Mouse (Mus musculus) hematopoietic stem cell, adult 5-6 weeks (primary cell): ENCODE measurements at regions not wholly inside any gene's neighbourhood (a gene's known extent, or its start where the extent isn't known, plus 50 kb on each side); places are given as distances from the start of the nearest gene placed in this dataset.
A peak's percentile ranks its signal among the peaks of the same experiment; 100 is the strongest.

Source experiments
- ATAC-seq, 2 experiments: fragments of 125-278 bp in 1 of 2; replicated peaks in 1 of 2; 2 replicates each; pipeline ENCODE4 v1.8.0; 2016 to 2017; ENCODE audit warnings: inconsistent platforms in 2 of 2, mild to moderate bottlenecking in 2 of 2, moderate number of reproducible peaks in 2 of 2, low read depth in 1 of 2, moderate TSS enrichment in 1 of 2; ENCODE audit not compliant: low FRiP score in 2 of 2, poor library complexity in 2 of 2, severe bottlenecking in 2 of 2, insufficient read depth in 1 of 2, low TSS enrichment in 1 of 2

DNA sequence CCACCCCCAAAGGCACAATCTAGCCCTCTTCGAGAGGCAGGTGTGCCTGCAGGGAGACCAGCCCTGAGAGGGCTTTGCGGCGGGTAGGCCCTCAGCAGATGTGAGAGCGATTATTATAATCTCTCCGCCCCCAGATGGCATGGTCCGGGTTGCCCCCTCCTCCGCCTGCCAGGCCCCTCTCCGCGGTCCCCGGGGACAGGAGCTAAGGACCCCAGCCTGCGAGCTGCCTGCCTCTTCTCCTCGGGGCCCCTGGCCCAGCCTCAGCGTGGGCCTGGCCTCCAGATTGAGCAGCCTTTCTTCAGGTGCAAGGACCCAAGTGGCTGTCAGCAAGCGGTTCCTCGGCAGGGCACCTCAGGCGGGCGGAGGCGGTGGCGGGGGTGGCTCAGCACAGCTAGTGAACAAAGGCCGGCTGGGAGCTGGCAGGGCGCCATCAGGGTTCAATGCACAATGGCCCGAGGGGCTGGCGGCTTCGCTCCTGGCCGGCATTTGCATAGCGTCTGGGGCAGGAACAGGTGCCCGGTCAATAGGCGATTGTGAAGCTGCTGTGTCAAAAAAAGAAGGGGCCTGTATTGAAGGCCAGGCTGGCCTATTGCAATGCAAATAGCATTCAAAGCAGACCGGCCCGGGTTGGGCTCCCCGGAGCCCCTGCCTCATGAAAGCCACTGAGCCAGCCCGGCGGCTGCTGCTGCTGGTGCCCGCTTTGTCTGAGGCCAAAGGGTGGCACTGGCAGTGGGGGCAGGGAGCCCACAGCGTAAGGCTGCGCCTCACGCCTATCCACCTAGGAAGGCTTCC lies 141.1 kb upstream of the Zmiz1 start:
- peak in 1 of 2 experiments; percentile 29; a peak in 2 of 4 replicates for ATAC-seq

DNA sequence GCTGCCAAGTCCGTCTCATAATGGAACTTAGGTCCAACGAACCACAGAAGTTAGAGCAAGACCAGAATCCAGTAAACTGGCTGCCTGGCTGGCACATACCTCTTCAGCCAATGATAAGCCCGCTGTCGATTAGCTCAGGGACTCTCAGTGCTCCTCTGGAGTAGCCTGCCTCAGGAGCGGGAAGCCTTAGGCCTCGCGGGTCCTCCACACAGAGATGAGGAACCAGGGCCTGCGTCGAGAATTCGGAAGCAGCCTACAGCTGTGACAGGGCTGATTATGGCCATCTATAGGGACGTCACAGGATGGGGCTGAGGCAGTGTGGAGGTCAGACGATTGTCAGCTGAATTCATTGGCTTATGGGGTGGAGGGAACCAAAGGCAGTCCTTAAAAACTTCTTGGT lies 140.1 kb upstream of the Zmiz1 start:
- ATAC-seq, result no peak

DNA sequence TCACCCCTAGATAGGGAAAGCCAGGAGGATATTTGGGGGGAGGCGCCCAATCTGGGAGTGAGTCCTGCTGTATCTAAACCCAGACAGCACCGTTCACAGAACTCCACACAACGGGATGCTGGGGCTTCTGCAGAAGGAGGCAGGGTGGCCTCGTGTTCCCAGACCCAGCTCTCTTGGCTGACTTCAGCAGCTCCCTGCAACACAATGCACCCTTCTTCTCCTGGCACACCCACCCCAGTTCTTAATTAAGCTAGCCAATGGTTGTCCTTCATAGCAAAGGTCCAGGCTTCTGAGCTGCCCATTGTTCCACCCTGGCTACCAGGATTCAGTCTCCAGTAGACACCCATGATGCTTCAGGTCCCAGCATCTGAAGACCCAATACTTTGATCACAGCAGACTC lies 138.8 kb upstream of the Zmiz1 start:
- ATAC-seq, result no peak

DNA sequence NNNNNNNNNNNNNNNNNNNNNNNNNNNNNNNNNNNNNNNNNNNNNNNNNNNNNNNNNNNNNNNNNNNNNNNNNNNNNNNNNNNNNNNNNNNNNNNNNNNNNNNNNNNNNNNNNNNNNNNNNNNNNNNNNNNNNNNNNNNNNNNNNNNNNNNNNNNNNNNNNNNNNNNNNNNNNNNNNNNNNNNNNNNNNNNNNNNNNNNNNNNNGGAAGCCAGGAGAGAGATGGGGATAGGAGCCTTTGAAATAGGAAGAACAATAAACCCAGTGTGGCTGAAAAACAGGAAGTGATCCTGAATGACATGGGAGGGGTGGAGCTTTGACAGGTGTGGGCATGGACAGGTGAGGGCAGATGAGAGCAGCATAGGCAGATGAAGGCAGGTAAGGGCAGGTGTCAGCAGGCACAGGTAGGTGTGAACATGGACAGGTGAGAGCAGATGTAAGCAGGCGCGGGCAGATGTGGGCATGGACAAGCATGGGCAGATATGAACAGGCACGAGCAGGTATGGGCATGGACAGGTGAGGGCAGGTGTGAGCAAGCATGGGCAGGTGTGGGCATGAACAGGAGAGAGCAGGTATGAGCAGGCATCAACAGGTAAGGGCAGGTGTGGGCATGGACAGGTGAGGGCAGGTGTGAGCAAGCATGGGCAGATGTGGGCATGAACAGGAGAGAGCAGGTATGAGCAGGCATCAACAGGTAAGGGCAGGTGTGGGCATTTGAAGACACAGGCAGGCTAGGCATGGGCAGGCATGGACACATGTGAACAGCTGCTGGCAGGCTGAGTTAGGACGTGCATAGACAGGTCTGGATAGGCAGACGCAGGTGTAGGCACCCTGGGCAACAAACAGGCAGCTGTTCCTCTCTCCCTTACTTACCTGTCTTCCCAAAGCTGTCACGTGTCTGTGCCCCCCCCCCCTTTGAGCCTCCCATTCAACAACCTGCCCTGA lies 135.2 kb upstream of the Zmiz1 start:
- ATAC-seq, result 0 out of 4 replicates have a peak, but pooled peaks of 1 of the 2 experiments have one; percentile 12

DNA sequence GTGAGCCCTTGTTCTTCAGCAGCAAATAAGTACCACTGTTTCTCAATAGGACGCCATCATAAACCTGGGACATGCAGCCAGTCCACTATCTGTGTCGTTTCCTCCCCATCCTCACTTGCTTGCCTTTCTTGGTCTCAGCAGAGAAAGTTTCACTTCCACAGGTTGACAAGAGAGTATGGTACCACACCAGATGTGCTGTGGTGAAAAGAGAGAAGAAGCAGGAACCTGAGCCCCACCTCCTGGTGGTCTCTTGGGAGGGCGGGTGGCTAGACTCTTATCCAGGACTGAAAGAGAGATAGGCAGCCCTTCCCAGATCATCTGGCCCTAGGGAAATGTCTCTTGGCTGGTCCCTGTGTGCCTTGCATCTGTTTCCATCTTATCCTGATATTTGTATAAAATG lies 133.1 kb upstream of the Zmiz1 start:
- no peak for ATAC-seq

DNA sequence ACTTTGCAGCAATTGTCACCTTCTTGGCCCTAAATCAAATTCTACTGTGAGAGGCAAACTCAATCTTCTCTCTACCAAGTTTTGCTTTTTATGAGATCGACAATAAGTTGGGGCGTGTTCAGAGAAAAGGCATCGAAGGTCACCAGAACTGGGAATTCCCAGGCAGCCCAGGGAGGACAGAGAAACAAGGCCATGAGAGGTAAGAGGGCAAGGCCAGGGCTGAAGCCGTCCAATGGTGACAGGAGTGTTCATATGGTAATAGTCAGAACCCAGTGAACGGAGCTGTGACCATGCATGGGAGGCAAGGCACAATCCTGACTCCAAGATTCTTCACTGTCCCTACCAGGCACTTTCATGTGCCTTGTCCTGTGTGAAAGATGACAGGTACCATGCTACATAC lies 130.8 kb upstream of the Zmiz1 start:
- ATAC-seq, result no peak

DNA sequence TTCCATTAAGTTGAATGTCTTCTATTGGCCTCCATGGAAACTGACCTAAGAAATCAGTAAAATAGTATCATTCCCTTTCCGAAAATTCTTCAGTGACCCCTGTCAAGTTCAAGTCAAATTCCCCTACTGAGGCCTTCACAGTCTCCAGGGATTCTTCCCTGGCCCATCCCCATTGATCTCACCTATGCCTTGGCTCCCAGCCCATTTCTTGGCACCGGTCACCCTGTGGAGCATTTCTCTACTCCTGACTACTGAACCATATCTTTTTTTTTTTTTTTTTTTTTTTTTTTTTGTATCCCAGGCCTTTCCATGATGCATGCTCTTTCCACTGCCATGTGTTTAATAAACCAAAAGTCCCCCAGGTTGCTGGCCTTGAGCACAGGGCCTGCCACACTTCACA lies 124.8 kb upstream of the Zmiz1 start:
- ATAC-seq, result no peak

DNA sequence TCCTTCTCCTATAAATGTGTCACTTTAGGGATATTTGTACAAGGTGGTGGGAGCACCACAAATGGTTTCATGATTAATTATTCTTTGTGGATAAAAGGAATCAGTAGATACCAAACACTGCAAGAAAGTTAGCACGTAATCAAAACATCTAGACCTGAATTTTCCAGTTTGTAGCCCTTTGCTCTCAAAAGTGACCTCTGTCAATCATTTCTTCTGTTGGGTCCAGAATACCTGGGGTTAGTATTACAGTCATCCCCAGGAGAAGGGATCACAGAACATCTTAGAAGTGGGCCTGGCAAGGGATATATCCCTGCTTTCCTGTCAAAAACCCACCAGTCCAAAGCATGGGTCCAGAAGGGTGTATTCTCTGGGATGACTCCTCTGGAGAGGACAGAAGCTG lies 122.1 kb upstream of the Zmiz1 start:
- no peak for ATAC-seq

DNA sequence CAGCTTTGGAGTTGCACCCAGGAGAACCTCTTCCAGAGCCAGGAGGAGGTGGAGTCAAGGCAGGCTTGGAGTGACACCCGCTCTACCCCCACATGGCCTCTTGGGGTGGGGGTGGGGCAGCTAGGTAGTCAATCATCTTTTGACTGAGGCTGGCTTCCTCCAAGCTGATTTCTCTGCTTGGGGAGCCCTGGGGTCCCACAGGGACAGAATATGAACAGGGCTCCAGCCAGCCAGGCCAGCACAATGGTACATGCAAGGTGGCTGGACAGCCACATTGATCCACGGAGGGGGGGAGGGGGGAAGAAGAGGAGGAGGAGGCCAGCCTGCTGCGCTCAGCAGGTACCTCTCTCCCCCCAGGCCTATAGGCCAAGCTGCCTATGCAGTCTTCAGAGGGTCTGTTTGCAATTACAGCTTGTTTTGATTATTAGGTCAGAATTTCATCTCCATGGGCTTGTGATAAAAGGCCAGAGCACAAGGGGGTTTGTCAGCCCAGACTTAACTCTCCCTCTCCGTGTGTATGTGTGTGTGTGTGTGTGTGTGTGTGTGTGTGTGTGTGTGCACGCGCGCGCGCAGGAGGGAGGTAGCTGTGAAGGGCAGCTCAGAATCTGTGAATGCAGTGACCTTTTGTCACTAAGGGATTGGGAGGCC lies 120.5 kb upstream of the Zmiz1 start:
- no peak for ATAC-seq

DNA sequence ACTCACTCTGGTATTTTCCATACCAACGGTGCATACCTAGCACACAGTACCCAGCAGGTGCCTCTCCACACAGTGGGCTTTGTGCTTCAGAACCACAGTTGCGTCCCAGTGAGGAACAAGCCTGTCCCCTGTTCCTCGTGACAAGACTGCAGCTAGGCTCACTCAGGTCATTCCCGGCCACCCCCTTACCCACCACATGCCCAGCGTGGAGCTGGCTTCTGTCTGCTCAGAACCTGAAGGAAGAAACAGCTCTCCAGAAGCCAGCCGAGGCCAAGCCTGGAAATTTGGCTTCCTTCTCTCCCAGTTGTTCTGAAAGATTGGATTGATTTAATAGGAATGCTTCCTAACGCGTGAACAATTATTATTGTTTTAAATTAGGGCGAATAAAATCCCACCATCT lies 118.1 kb upstream of the Zmiz1 start:
- ATAC-seq, result no peak

DNA sequence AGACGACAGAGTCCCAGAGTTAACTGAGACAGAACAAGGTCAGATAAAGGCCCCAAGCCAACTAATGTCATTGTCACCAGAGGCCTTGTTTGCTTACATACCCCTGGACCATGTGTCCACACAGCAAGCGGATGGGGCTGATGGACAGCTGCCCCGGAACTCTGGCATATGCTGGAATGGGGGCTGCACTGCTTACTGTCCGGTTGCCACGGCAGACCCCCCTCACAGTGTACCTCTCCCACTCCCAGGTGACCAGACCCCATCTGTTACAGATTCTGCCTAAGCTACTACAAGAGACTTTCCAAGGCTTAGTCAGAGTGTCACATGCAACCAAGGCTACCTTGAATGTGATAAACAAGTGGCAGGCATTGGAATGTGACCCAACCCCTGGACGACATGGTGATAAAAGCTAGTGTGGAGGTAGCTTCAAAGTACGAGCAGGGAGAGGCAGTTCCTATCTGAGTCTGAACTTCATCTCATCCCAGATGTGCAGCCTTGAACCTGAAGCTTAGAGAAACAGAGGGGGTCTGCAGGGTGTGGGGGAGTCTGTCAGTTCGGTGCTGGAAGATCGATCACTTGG lies 117.0 kb upstream of the Zmiz1 start:
- ATAC-seq, result no peak

DNA sequence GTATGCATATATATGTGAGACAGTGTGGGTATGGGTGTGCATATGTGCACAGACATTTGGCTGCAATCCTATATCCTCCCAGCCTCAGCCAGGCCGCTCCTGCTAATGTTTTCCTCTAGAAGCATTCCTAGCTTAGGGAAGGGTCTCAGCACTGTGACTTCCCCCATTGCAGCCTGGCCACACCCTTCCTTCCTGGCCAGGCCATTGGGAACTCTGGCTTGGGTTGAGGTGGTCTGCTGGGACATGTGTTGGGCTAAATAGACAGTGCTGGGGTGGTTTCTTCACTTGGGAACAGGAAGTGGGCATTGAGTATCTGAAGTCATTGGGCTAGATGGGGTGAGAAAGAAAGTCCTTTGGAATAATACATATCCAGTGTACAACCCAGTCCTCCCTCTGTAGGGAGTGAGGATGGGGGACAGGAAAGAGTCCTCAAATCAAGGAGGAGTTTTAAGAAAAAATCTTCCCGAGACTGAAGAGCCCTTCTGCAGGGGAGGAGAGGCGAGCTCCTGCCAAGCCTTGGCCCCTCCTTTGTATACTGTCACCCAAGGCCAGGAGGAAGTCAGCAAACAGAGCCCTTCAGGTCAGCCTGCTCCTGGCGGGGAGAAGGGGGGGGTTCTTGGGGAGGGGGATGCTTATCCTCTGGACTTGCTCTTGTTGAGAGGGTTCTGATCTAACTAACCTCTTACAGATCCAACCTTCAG lies 116.0 kb upstream of the Zmiz1 start:
- ATAC-seq, result no peak; a peak in 1 of 4 replicates

DNA sequence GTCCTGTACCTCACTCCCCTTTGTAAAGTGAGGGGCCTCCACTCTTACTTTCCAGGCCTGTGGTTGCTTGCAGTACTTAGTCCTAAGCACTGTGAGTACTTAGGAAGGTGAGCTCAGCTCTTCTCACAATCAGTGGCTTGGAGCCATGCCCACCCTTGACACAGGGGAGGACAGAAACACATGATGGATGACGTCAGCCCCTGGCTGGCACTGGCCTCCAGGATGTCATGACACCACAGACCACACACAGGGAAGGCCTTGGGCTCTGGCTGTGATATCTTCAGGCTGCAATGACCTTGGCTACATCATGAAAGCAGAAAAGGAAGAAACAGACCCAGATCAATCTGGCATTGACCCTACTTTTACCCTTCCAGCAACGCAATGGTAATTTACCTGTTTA lies 113.0 kb upstream of the Zmiz1 start:
- ATAC-seq, result peak; percentile 86 to 90

DNA sequence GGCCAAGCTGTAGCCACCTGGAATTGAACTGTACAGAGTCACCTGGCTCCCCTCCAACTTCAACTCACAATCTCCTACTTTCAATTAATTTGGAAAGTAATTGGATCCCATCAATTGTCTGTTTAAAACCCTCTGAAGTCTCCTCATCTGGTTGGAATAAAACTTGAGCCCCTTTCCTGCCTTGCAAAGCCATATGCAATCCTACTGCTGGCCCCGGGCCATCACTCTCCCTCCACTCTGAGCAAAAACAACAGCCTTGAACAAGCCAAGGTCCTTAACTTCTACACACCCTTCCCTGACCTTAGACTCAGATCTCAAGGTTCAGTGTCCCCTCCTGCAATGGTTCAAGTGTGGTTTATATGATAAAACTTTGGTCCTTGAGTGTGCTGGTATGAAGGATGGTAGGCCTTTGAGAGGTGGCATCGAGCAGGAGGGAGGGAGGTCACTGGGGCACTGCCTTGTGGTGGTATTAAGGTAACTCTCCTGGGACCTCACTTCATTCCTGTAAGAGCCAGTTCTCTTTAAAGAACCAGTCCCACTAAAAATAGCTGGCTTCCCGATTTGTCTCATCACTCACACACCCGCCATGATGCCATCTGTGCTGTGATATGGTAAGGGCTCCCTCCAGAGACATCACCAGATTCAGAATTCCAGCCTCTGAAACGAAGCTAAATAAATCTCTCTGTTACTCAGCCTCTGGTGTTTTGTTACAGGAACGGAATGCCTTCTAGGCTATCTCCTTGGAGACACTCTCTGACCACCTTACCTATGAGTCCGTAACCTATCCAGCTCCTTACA lies 112.0 kb upstream of the Zmiz1 start:
- ATAC-seq, result no peak

DNA sequence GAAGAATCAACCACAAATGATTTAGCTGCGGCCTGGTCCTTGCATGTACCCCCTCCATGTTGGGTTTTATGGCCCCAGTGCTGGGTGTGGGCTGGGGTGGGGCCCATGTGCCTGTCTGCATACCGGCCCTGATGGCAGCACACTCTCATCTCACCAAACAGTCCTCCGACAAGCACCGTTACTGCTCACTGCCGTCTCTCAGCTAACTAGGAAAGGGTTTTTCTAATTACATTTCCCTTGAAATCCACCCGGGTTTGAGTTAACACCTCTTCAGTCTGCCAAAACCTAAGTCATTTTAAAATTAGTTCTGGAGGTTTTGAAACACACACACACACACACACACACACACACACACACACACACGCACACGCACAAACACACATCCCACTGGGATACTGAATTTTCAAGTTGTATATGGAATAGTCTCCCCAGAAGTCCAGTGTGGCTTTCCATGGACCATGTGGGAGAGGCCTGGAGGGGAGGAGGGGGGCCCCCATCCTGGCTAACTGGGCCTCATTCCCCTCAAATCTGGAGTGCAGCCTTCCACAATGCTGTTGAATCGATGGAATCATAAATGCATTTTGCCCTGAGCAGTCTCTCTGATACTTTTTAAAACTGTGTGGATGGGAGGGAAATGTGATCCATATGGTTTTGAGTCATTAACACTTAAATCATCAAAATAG lies 108.6 kb upstream of the Zmiz1 start:
- no peak for ATAC-seq

DNA sequence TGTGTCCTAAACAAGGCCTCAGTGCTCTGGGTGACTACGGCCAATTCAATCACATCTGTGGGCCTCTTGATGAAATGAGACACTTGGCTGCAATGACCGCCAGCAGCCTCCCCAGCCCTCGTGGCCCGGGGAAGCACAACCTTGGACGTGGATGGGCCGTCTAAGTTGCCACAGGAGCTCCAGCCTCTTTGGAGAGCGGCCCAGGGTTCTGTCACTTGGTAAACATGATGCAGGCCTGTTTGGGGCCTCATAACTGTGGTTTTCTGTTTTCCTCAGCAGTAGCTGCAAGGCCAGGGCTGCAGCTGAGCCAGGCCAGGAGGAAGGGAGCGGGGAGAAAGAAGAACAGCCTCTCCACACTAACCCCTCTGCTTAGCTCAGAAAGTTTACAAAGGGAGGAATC lies 105.2 kb upstream of the Zmiz1 start:
- ATAC-seq, result 0 out of 4 replicates have a peak, but pooled peaks of 1 of the 2 experiments have one; percentile 12
